Mouse (Mus musculus) myocyte (in vitro differentiated cells): Measurements from ENCODE around the gene F11r. TPM values are rescaled to one million over a fixed set of nuclear protein-coding genes. Genes with fewer than 3 reads are reported as not detected.

Experiments used
- H3K27me3 ChIP-seq: one replicate; pipeline ENCODE4 v1.6.1; 2011; ENCODE audit not compliant: control insufficient read depth, insufficient read depth, insufficient read length
- H3K36me3 ChIP-seq: one replicate; pipeline ENCODE4 v1.6.1; 2011; ENCODE audit not compliant: control insufficient read depth, insufficient read depth
- H3K4me2 ChIP-seq: one replicate; pipeline ENCODE4 v1.6.1; 2011; ENCODE audit warnings: low read depth, control low read depth
- H3K4me3 ChIP-seq: one replicate; pipeline ENCODE4 v1.5.1; 2011; ENCODE audit warnings: mild to moderate bottlenecking, control low read depth, moderate library complexity
- H3K79me2 ChIP-seq: one replicate; pipeline ENCODE4 v1.6.1; 2011; ENCODE audit not compliant: control insufficient read depth, insufficient read depth
- H3ac ChIP-seq: one replicate; pipeline ENCODE4 v1.6.1; 2011; ENCODE audit not compliant: control insufficient read depth, insufficient read length
- CEBPB ChIP-seq: IDR thresholded peaks from 2 replicates; pipeline ENCODE4 v1.6.1; 2011; ENCODE audit warnings: mild to moderate bottlenecking, moderate library complexity; ENCODE audit not compliant: poor library complexity, insufficient read depth, severe bottlenecking
- E2F4 ChIP-seq: IDR thresholded peaks from one replicate; pipeline ENCODE4 v1.6.1; 2011; ENCODE audit warnings: mild to moderate bottlenecking, control low read depth, moderate library complexity; ENCODE audit not compliant: insufficient read depth
- MAX ChIP-seq: IDR thresholded peaks from one replicate; pipeline ENCODE4 v1.6.1; 2011; ENCODE audit warnings: low read depth, mild to moderate bottlenecking, control low read depth
- MYOD1 ChIP-seq, 3 experiments: IDR thresholded peaks; one replicate each; pipeline ENCODE4 v1.6.1; 2011; ENCODE audit warnings: control low read depth in 2 of 3, low read depth in 2 of 3, mild to moderate bottlenecking in 2 of 3, moderate library complexity in 1 of 3; ENCODE audit not compliant: insufficient read length in 2 of 3, control insufficient read depth in 1 of 3
- MYOG ChIP-seq, 3 experiments: IDR thresholded peaks; one replicate each; pipeline ENCODE4 v1.6.1; 2011; ENCODE audit warnings: control low read depth in 2 of 3, low read depth in 2 of 3, mild to moderate bottlenecking in 2 of 3; ENCODE audit not compliant: insufficient read length in 2 of 3, control insufficient read depth in 1 of 3, insufficient read depth in 1 of 3
- POLR2A ChIP-seq: IDR thresholded peaks from one replicate; pipeline ENCODE4 v1.6.1; 2011; ENCODE audit warnings: low read depth, mild to moderate bottlenecking, control low read depth, moderate library complexity; ENCODE audit not compliant: insufficient read length
- POLR2AphosphoS2 ChIP-seq: IDR thresholded peaks from one replicate; pipeline ENCODE4 v1.6.1; 2011; ENCODE audit warnings: low read depth, control low read depth; ENCODE audit not compliant: insufficient read length
- REST ChIP-seq: IDR thresholded peaks from one replicate; pipeline ENCODE4 v1.6.1; 2011; ENCODE audit warnings: mild to moderate bottlenecking, control low read depth, moderate library complexity; ENCODE audit not compliant: insufficient read depth, insufficient read length
- SRF ChIP-seq: IDR thresholded peaks from one replicate; pipeline ENCODE4 v1.6.1; 2011; ENCODE audit warnings: low read depth; ENCODE audit not compliant: control insufficient read depth, insufficient read length
- TCF12 ChIP-seq: IDR thresholded peaks from one replicate; pipeline ENCODE4 v1.6.1; 2011; ENCODE audit warnings: mild to moderate bottlenecking, control low read depth; ENCODE audit not compliant: poor library complexity, insufficient read depth, severe bottlenecking
- TCF3 ChIP-seq: IDR thresholded peaks from one replicate; pipeline ENCODE4 v1.6.1; 2011; ENCODE audit warnings: low read depth, control low read depth; ENCODE audit not compliant: insufficient read length
- USF1 ChIP-seq: IDR thresholded peaks from one replicate; pipeline ENCODE4 v1.6.1; 2011; ENCODE audit warnings: low read depth, mild to moderate bottlenecking, control low read depth, moderate library complexity
- polyA plus RNA-seq: library from polyadenylated mRNA; unstranded; fragments of >200 nt; fragmentation: generic; extraction: Trizol; gene quantifications from one replicate; pipeline ENCODE4 v1.2.1, GENCODE M21; 2012; ENCODE audit warnings: missing spikeins

The F11r gene
- polyA plus RNA-seq, 1 experiment = 24.2 TPM

- TF ChIP-seq USF1 = no peak
- TF ChIP-seq TCF3 = no peak
- no peak for TF ChIP-seq TCF12
- TF ChIP-seq SRF = no peak
- no peak for TF ChIP-seq MYOD1 (IDR thresholded peaks at IDR 0.05; ENCODE audit: control insufficient read depth in 1 of 3, insufficient read length in 2 of 3, low read depth in 2 of 3)
- TF ChIP-seq CEBPB = no peak
- TF ChIP-seq MAX = no peak
- TF ChIP-seq POLR2AphosphoS2 = no peak
- Histone ChIP-seq H3K79me2 (peaks cover 21% of the 10 kb centered on the region), H3K36me3 (no peaks in the 10 kb centered on the region), H3K4me2 (peak overlapping the region; percentile 78), H3K4me3 (peak overlapping the region; percentile 76), H3ac (no peak overlapping the region), H3K27me3 (no peaks in the 10 kb centered on the region)
These were observed 2.8 kb downstream of the F11r start for GRCm38 (mm10) chr1:171440025-171440725.

- H3K79me2 ChIP-seq = peaks cover 21% of the 10 kb centered on the region
- H3K4me3 ChIP-seq = no peak overlapping the region
- H3K4me2 ChIP-seq = peak overlapping the region; percentile 78
These were observed 4.4 kb downstream of the F11r start for GRCm38 (mm10) chr1:171441466-171442412.

GRCm38 (mm10) chr1:171442413-171442760 lies 5.1 kb downstream of the F11r start:
- Histone ChIP-seq H3K4me2 (no peak overlapping the region), H3K36me3 (no peaks in the 10 kb centered on the region), H3K4me3 (no peak overlapping the region), H3ac (no peak overlapping the region), H3K27me3 (no peaks in the 10 kb centered on the region), H3K79me2 (peaks cover 21% of the 10 kb centered on the region)
- TF ChIP-seq REST (no peak), POLR2AphosphoS2 (no peak), E2F4 (no peak), TCF3 (no peak), USF1 (no peak), CEBPB (no peak), MYOD1 (IDR thresholded peaks at IDR 0.05; ENCODE audit: control insufficient read depth in 1 of 3, insufficient read length in 2 of 3, low read depth in 2 of 3) (no peak), MAX (no peak), SRF (no peak), MYOG (IDR thresholded peaks at IDR 0.05; ENCODE audit: control insufficient read depth in 1 of 3, insufficient read depth in 1 of 3, insufficient read length in 2 of 3, low read depth in 2 of 3) (no peak), TCF12 (no peak), POLR2A (no peak)

More at GRCm38 (mm10) chr1:171441466-171442412, 4.4 kb downstream of the F11r start:
- H3K27me3 ChIP-seq = no peaks in the 10 kb centered on the region
- no peak for TF ChIP-seq CEBPB
- TF ChIP-seq TCF12 = no peak
- TF ChIP-seq MYOG (IDR thresholded peaks at IDR 0.05; ENCODE audit: control insufficient read depth in 1 of 3, insufficient read depth in 1 of 3, insufficient read length in 2 of 3, low read depth in 2 of 3) = peak in 1 of 3 experiments; percentile 41
- TF ChIP-seq MYOD1 (IDR thresholded peaks at IDR 0.05; ENCODE audit: control insufficient read depth in 1 of 3, insufficient read length in 2 of 3, low read depth in 2 of 3) = peak in 1 of 3 experiments; percentile 59
- TF ChIP-seq MAX = no peak
- no peak for TF ChIP-seq TCF3
- TF ChIP-seq USF1 = no peak
- no peak overlapping the region for H3ac ChIP-seq
- H3K36me3 ChIP-seq = no peaks in the 10 kb centered on the region

- TF ChIP-seq POLR2AphosphoS2 (no peak), MYOG (IDR thresholded peaks at IDR 0.05; ENCODE audit: control insufficient read depth in 1 of 3, insufficient read depth in 1 of 3, insufficient read length in 2 of 3, low read depth in 2 of 3) (no peak), REST (no peak), POLR2A (no peak), MAX (no peak), MYOD1 (IDR thresholded peaks at IDR 0.05; ENCODE audit: control insufficient read depth in 1 of 3, insufficient read length in 2 of 3, low read depth in 2 of 3) (no peak), TCF3 (no peak), USF1 (no peak), TCF12 (no peak), E2F4 (no peak), SRF (no peak), CEBPB (no peak)
- H3K4me3 ChIP-seq = no peak overlapping the region
- H3K27me3 ChIP-seq = no peaks in the 10 kb centered on the region
- H3ac ChIP-seq = no peak overlapping the region
- no peaks in the 10 kb centered on the region for H3K79me2 ChIP-seq
- no peaks in the 10 kb centered on the region for H3K36me3 ChIP-seq
- H3K4me2 ChIP-seq = no peak overlapping the region
These were observed 7.7 kb downstream of the F11r start for GRCm38 (mm10) chr1:171445050-171445449.
